Mouse (Mus musculus) gastrocnemius, postnatal 14 days (tissue): ENCODE data around the gene Hydin. TPM values are rescaled to one million over a fixed set of nuclear protein-coding genes. Genes with fewer than 3 reads are reported as not detected.

Experiments
- DNase-seq: peaks from one replicate; pipeline ENCODE4 v3.0.0; 2021; ENCODE audit warnings: mixed read lengths
- intact Hi-C: fragments of 180-260 bp; cut with DNase I; formaldehyde crosslinking; loops from one replicate; pipeline ENCODE4 v1.15.1; 2025; ENCODE audit warnings: low total_unique reads
- microRNA-seq, 2 experiments: library from miRNA; unstranded; fragments of <30 nt; microRNA quantifications; one replicate each; pipeline ENCODE4 v1.2.0; 2021
- total RNA-seq, 2 experiments: library from RNA; stranded (reverse); gene quantifications; 2 replicates each; pipeline ENCODE4 v1.2.3; 2021

Hydin gene
- total RNA-seq, 2 experiments from 2014 or later: 0.07 to 0.08 TPM

DNA sequence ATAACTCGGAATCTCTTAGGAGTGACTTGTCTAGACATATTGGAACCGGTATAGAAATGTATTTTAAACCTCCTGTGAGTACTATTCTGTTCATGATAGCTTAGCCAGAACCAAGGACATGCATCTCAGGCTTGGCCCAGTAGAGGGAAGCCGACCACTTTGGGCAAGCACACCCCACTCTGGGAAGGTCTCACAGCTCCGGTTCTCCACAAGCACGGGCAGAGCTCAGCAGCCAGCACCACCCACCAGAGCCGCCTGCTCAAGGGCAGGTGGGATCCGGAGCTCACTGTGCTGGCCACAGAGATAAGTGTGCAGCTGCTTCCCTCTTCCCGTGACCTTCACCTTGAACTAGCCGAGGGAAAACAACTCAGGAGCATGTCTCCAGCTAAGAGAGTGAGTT, 384.1 kb downstream of the Hydin start:
- intact Hi-C loops: no loop called here

DNA sequence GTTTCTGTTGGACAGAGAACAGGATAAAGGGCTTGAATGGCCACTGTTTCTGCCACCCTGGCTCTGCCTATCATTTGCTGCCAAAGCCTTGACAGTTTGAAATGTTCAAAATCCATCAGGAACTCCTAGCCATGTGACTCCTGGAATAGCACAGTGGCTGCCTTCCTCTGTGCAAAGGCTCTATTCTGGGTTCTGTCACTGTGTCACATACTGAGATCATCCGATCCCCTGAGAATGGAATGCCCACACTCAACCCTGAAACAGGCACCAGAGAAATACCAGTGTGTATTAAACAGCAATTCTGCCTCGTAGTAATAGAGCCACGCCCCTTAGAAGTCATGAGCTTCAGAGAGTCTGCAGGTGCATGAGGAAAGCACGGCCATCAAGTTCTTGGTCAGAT, 385.1 kb downstream of the Hydin start:
- intact Hi-C loops: no loop called here

More for the DNA sequence above, 384.1 kb downstream of the Hydin start:
- peak; percentile 24 for DNase-seq

DNA sequence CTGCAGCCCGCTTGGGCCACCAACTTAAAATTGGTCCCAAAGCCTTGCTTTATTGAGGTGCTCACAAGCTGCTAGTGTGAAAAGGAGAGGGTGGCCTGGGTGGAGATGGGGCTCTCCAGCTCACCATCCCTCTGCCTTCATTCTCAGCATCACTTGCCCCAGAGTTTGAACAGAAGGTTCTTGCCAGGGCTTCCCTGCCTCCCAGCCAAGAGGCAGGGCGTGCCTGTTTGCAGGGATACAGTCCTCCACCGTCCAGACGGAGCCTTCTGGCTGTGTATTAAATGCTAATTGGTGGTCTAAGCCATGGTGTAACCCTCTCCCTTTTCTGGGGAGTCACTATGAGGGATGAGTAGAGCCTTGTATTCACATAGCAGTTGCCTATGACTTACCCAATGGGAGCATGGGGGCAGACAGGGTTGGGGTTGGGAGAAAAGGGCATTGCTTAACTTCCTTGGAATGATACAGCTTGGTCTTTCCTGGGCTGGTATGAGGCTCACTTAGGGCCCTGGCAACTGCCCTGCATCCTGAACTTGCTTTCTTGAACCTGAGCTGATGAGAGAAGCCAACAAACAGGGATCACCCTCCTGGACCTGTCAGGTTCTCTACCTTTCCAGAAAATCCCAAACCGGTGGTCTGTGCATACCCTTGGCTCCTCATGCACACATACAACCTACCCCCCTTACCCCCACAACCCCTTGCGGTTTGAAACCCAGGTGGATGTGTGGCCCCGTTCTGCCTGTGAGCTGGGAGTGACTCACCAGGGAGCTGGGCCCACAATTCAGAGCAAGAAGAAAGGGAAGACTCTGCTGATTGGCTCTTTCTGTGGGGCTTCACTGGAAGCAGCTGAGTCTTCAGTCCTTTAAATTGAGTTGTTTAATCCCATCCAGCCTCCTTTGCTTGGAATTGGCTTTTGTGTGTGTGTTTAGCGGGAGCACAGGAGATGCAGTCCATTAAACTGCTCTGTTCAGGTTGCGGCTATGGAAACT, 387.6 kb downstream of the Hydin start:
- no peak for DNase-seq
- intact Hi-C loops: no loop called here

More for the DNA sequence above, 385.1 kb downstream of the Hydin start:
- no peak for DNase-seq

DNA sequence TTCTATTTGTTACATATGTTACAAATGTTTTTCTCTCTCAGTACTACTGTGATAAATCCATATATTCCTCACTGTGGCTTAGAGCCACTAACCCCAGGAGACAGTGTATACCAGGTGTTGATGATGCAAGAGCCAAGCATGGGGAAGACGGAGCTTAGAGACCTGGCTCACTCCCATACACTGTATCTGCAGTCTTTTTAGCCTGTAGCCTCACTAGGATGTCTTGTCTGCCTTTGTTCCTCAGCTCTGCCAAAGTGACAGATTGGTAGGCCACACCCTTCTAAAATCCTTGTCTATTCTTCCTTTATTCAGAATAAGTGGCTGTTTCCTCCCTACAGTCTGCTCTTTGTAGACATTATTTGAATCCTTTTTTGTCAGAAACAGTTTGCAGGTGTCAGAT, 389.1 kb downstream of the Hydin start:
- intact Hi-C loops: no loop called here
- no peak for DNase-seq

DNA sequence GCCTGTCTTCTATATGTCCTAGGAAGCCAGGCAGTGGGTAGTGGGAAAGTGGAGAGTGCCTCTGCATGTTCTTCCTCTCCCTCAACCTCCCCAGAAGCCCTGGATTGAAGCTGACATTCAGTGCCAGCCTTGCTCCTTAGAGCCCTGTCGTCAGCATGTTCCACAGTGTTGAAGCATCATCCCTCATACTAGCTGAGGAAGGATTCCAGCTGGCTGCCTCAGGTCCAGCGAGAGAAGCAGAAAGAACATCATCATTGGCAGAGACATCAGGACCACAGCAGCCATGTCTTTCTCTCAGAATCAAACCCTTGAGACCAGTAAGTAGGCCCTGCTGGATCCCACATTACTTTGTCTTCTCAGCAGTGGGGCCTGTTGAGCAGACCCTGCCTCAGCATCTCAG, 390.9 kb downstream of the Hydin start:
- DNase-seq: peak; percentile 43
- intact Hi-C loops: no loop called here

Small RNAs within 50 kb of the gene (microRNA-seq; reads per million reads assigned to microRNA genes)
- gene Gm44489 (0 reads per million in 2 experiments), gene Gm47306 (0 reads per million in 2 experiments)

Other genes starting within 250 kb of the Hydin start
- gene Chst4, start 227.2 kb upstream of the Hydin start, total RNA-seq: not detected
- gene Zfp612, start 187.2 kb upstream of the Hydin start, total RNA-seq: 1 to 10 TPM; 5.6 to 6.3 TPM
- not detected for gene Gm21964, start 165.8 kb upstream of the Hydin start, total RNA-seq
- gene Gm17720, start 164.2 kb upstream of the Hydin start, total RNA-seq: not detected
- gene Calb2, start 98.8 kb upstream of the Hydin start, total RNA-seq: under 1 TPM; 0.25 to 0.27 TPM
- 1 to 10 TPM; 2.6 to 3.4 TPM for gene Cmtr2, start 51.3 kb upstream of the Hydin start, total RNA-seq